Mouse (Mus musculus) midbrain, embryonic 15.5 days (tissue): ENCODE data around the gene Cd302. TPM values are rescaled to one million over a fixed set of nuclear protein-coding genes. Genes with fewer than 3 reads are reported as not detected.

ENCODE experiments used
- ATAC-seq: fragments of 200-750 bp; cut with Nextera tagmentation; replicated peaks from 2 replicates; pipeline ENCODE4 v1.8.0; 2017; ENCODE audit warnings: moderate TSS enrichment
- H3K27ac ChIP-seq: fragments of 300-500 bp; sonication (generic); 2 replicates; pipeline ENCODE4 v1.5.1; 2015; ENCODE audit warnings: mild to moderate bottlenecking, inconsistent platforms
- H3K27me3 ChIP-seq: fragments of 300-500 bp; sonication (generic); replicated peaks from 2 replicates; pipeline ENCODE4 v1.6.1; 2015; ENCODE audit warnings: inconsistent platforms
- H3K36me3 ChIP-seq: fragments of 300-500 bp; sonication (generic); replicated peaks from 2 replicates; pipeline ENCODE4 v1.6.1; 2015; ENCODE audit warnings: inconsistent platforms
- H3K4me1 ChIP-seq: fragments of 300-500 bp; sonication (generic); 2 replicates; pipeline ENCODE4 v1.6.1; 2015; ENCODE audit warnings: inconsistent platforms
- H3K4me2 ChIP-seq: fragments of 300-500 bp; sonication (generic); 2 replicates; pipeline ENCODE4 v1.6.1; 2015; ENCODE audit warnings: inconsistent platforms, mild to moderate bottlenecking, moderate library complexity
- H3K4me3 ChIP-seq: fragments of 300-500 bp; sonication (generic); 2 replicates; pipeline ENCODE4 v1.5.1; 2015; ENCODE audit warnings: mild to moderate bottlenecking, inconsistent platforms
- H3K9ac ChIP-seq: fragments of 300-500 bp; sonication (generic); 2 replicates; pipeline ENCODE4 v1.6.1; 2015; ENCODE audit warnings: mild to moderate bottlenecking, inconsistent platforms
- H3K9me3 ChIP-seq: fragments of 300-500 bp; sonication (generic); 2 replicates; pipeline ENCODE4 v1.6.1; 2016; ENCODE audit warnings: inconsistent platforms
- WGBS: fragments of 180-500 bp; shearing (Covaris S2); methylation state at CpG from one replicate; pipeline ENCODE4 v1.1.7; 2015; ENCODE audit warnings: mixed read lengths; 5-methylcytosine and 5-hydroxymethylcytosine counted together
- polyA plus RNA-seq: library from polyadenylated mRNA; unstranded; fragments of >200 nt; fragmentation: Nextera tagmentation; extraction: Ambion mirVana; gene quantifications from 2 replicates; pipeline ENCODE4 v1.2.1, GENCODE M21; 2015

The Cd302 gene
- 12.0 and 12.9 TPM in 2 replicates for polyA plus RNA-seq

DNA sequence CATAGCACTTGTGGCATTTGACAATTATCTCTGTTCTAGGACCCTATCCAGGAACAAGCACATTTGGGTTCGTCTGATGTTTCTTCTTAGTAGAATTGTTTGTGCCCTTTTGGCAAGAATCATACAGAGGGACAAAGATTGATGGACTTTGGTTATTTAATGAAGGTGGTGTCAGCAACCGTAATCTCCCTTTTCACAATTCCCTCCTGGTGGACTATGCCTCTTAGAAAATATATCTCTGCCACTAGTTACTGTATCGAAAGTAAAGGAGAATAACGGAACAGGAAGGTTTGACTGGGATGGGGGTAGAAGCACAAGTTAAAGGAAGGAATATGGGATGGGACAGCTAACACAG lies at the start of gene Cd302:
Gene Cd302 (minus strand): TSS at position 22 of the 355 bp plus-strand sequence.
- H3K4me3 ChIP-seq: peak within 1 kb of the TSS; percentile 44
- no peak for ATAC-seq
- H3K27ac ChIP-seq: no peak within 1 kb of the TSS
- peaks cover 12% of the 10 kb centered on the region for H3K27me3 ChIP-seq
- H3K9ac ChIP-seq: peak within 1 kb of the TSS; percentile 41
- no peaks in the 10 kb centered on the region for H3K36me3 ChIP-seq
- H3K9me3 ChIP-seq: no peaks in the 10 kb centered on the region
- WGBS: 69% methylated on average over 4 of the region's 4 CpGs
- H3K4me2 ChIP-seq: peak within 1 kb of the TSS; percentile 94
- peaks cover 17% of the 10 kb centered on the region for H3K4me1 ChIP-seq

- no peak overlapping the region for H3K4me2 ChIP-seq
- H3K4me1 ChIP-seq: no peaks in the 10 kb centered on the region
- 93% methylated on average over 10 of the region's 10 CpGs for WGBS
- H3K4me3 ChIP-seq: no peak overlapping the region
- no peaks in the 10 kb centered on the region for H3K36me3 ChIP-seq
- no peak overlapping the region for H3K9ac ChIP-seq
- ATAC-seq: no peak
- H3K27me3 ChIP-seq: no peaks in the 10 kb centered on the region
- H3K27ac ChIP-seq: no peak overlapping the region
- H3K9me3 ChIP-seq: no peaks in the 10 kb centered on the region
These were observed 44.4 kb upstream of the Cd302 start for GRCm38 (mm10) chr2:60328641-60329040.

DNA sequence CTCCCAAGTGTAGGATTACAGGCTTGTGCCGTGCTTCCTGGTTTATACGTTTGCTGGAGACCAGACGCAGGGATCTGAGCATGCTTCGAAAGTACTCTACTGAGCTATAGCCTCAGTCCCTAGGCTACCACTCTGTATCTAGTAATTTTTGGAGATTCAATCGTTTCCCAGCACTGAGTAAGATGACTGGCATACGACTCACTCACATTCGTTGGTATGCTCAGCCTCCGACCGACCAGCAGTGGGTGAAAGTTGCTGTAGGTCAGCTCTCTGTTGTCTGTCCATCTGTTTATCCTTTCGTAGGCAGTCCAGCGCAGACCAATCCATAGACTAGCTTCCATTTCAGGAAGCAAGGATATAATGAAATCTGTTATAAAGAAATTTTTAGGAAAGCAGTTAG lies 43.3 kb upstream of the Cd302 start:
- H3K27me3 ChIP-seq: no peaks in the 10 kb centered on the region
- H3K4me3 ChIP-seq: no peak overlapping the region
- H3K9me3 ChIP-seq: no peaks in the 10 kb centered on the region
- H3K27ac ChIP-seq: no peak overlapping the region
- H3K9ac ChIP-seq: no peak overlapping the region
- no peaks in the 10 kb centered on the region for H3K36me3 ChIP-seq
- no peaks in the 10 kb centered on the region for H3K4me1 ChIP-seq
- H3K4me2 ChIP-seq: no peak overlapping the region
- 88% methylated on average over 11 of the region's 11 CpGs for WGBS
- no peak for ATAC-seq

DNA sequence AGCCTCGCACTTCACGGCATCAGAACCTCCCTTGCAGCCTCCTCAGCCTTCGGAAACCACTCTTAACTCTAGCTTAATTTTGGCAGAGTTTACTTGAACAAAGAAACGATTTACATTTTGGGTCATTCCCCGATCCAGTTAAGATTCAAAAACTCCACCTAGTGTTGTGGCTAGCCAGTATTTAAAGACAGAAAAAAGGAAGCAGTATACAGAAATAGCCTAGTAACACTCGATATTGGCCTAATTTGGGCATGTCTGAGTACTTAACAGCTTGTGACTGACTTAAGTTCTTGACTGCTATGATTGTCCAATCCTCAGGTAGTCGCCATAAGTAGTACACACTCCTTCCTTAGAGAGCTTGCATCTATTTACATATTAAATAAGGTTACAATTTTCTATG lies 42.7 kb upstream of the Cd302 start:
- Histone ChIP-seq H3K27ac (no peak overlapping the region), H3K4me1 (no peaks in the 10 kb centered on the region), H3K9me3 (no peaks in the 10 kb centered on the region), H3K36me3 (no peaks in the 10 kb centered on the region), H3K9ac (no peak overlapping the region), H3K4me3 (no peak overlapping the region), H3K4me2 (no peak overlapping the region), H3K27me3 (no peaks in the 10 kb centered on the region)
- WGBS: 90% methylated on average over 7 of the region's 7 CpGs
- no peak for ATAC-seq

- ATAC-seq: no peak
These were observed 39.1 kb upstream of the Cd302 start for GRCm38 (mm10) chr2:60323411-60323810.

DNA sequence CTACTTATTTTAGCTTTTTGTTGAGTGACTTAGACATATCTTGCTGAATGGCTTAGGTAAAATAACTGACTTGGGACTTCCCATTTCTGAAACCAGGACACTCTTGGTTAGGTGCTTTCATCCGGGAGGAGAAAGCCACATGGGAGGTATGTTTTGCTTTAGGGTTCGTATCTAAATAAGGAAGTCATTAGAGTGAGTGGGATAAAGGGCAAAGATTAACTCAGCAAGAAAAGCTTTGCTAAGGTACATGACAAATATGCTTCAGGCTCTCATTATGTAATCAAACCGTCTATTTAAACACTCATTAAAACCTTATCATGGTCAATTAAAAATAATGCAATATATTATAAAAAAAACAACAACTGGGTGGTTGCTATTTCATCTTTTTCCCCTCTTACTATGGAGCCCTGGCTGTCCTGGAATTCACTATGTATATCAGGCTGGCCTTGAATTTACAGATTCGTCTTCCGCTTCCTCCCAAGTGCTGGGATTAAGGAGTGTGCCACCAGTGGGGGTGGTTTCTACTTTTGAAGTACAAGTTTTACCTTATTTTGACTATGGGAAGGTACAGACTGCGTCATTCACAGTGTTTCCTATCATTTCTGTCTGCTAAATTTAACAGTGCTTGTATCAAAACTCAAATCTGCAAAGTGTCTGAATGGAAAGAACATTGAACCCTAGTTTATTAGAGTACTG lies 37.9 kb upstream of the Cd302 start:
- Histone ChIP-seq H3K4me3 (no peak overlapping the region), H3K9me3 (no peaks in the 10 kb centered on the region), H3K27ac (no peak overlapping the region), H3K4me2 (no peak overlapping the region), H3K4me1 (no peaks in the 10 kb centered on the region), H3K9ac (no peak overlapping the region), H3K27me3 (no peaks in the 10 kb centered on the region), H3K36me3 (no peaks in the 10 kb centered on the region)
- ATAC-seq: no peak
- WGBS: 73% methylated on average over 6 of the region's 6 CpGs

More at GRCm38 (mm10) chr2:60323411-60323810, 39.1 kb upstream of the Cd302 start:
- Histone ChIP-seq H3K4me3 (no peak overlapping the region), H3K27me3 (no peaks in the 10 kb centered on the region), H3K4me1 (no peaks in the 10 kb centered on the region), H3K36me3 (no peaks in the 10 kb centered on the region), H3K9me3 (no peaks in the 10 kb centered on the region), H3K4me2 (no peak overlapping the region), H3K9ac (no peak overlapping the region), H3K27ac (no peak overlapping the region)
- WGBS: 88% methylated on average over 5 of the region's 5 CpGs

DNA sequence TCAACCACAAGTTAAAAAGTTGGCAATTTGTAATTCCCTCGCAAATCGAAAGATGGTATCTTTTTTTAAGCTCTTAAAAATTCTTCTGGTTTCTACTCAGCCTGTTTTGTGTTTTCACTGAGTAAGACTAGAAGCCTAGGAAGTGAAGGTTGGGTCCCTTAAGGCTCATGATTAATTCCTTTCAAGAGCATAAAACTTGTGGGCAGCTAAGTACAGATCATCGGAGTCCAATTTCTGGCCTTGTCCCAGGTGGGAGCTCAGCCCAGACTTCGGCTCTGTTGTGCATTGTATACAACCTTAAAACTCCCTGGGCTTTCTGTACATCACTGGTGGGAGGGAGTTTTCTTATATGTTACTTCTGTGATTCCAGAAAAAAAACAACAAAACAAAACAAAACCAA lies 19.5 kb upstream of the Cd302 start:
- no peak for ATAC-seq
- Histone ChIP-seq H3K9me3 (no peaks in the 10 kb centered on the region), H3K4me3 (no peak overlapping the region), H3K27ac (no peak overlapping the region), H3K36me3 (no peaks in the 10 kb centered on the region), H3K9ac (no peak overlapping the region), H3K4me2 (no peak overlapping the region), H3K27me3 (no peaks in the 10 kb centered on the region), H3K4me1 (no peaks in the 10 kb centered on the region)
- 91% methylated on average over 4 of the region's 4 CpGs for WGBS

DNA sequence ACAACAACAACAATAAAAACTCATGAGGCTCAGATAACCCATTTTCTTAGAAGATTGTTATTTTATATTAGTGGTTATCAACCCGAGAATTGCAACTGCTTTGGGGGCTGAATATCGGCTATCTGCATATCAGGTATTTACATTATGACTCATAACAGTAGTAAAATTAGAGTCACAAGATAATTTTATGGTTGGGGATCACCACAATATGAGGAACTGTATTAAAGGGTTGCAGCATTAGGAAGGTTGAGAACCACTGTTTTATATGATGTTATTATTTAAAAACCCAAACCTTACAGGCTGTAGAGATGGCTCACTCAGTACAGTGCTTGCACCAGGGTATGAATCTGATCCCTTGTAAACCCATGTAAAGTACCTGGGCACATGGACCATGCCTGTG lies 15.0 kb upstream of the Cd302 start:
- Histone ChIP-seq H3K27me3 (no peaks in the 10 kb centered on the region), H3K27ac (no peak overlapping the region), H3K4me2 (no peak overlapping the region), H3K9ac (no peak overlapping the region), H3K9me3 (no peaks in the 10 kb centered on the region), H3K4me1 (no peaks in the 10 kb centered on the region), H3K36me3 (no peaks in the 10 kb centered on the region), H3K4me3 (no peak overlapping the region)
- 91% methylated on average over 2 of the region's 2 CpGs for WGBS
- ATAC-seq: no peak

GRCm38 (mm10) chr2:60298266-60298665 lies 14.0 kb upstream of the Cd302 start:
- no peak overlapping the region for H3K9ac ChIP-seq
- no peak overlapping the region for H3K4me3 ChIP-seq
- no peak for ATAC-seq
- H3K36me3 ChIP-seq: no peaks in the 10 kb centered on the region
- H3K27me3 ChIP-seq: no peaks in the 10 kb centered on the region
- 83% methylated on average over 3 of the region's 3 CpGs for WGBS
- H3K9me3 ChIP-seq: no peaks in the 10 kb centered on the region
- H3K4me1 ChIP-seq: no peaks in the 10 kb centered on the region
- no peak overlapping the region for H3K27ac ChIP-seq
- H3K4me2 ChIP-seq: no peak overlapping the region

- ATAC-seq: no peak
- no peak overlapping the region for H3K4me3 ChIP-seq
- no peak overlapping the region for H3K4me2 ChIP-seq
- WGBS: 86% methylated on average over 4 of the region's 4 CpGs
- H3K36me3 ChIP-seq: no peaks in the 10 kb centered on the region
- no peak overlapping the region for H3K27ac ChIP-seq
- H3K27me3 ChIP-seq: no peaks in the 10 kb centered on the region
- H3K9ac ChIP-seq: no peak overlapping the region
- no peaks in the 10 kb centered on the region for H3K9me3 ChIP-seq
- H3K4me1 ChIP-seq: no peaks in the 10 kb centered on the region
These were observed 7.1 kb upstream of the Cd302 start for GRCm38 (mm10) chr2:60291381-60291780.

GRCm38 (mm10) chr2:60289451-60289850 lies 5.2 kb upstream of the Cd302 start:
- Histone ChIP-seq H3K4me2 (no peak overlapping the region), H3K27me3 (peaks cover 7% of the 10 kb centered on the region), H3K27ac (no peak overlapping the region), H3K9ac (no peak overlapping the region), H3K9me3 (no peaks in the 10 kb centered on the region), H3K4me3 (no peak overlapping the region), H3K36me3 (no peaks in the 10 kb centered on the region), H3K4me1 (peaks cover under 1% of the 10 kb centered on the region; the same call in 1 of the 2 replicates)
- no peak for ATAC-seq
- WGBS: 93% methylated on average over 1 of the region's 1 CpGs

- ATAC-seq: no peak
- peaks cover 8% of the 10 kb centered on the region for H3K27me3 ChIP-seq
- H3K4me1 ChIP-seq: peaks cover 9% of the 10 kb centered on the region
- 85% methylated on average over 4 of the region's 4 CpGs for WGBS
- H3K4me2 ChIP-seq: no peak overlapping the region
- H3K27ac ChIP-seq: no peak overlapping the region
- no peaks in the 10 kb centered on the region for H3K9me3 ChIP-seq
- no peak overlapping the region for H3K9ac ChIP-seq
- no peak overlapping the region for H3K4me3 ChIP-seq
- no peaks in the 10 kb centered on the region for H3K36me3 ChIP-seq
These were observed 4.3 kb upstream of the Cd302 start for GRCm38 (mm10) chr2:60288606-60289005.

- Histone ChIP-seq H3K4me3 (no peak overlapping the region), H3K27me3 (peaks cover 12% of the 10 kb centered on the region), H3K4me1 (peaks cover 17% of the 10 kb centered on the region), H3K9ac (no peak overlapping the region), H3K36me3 (no peaks in the 10 kb centered on the region), H3K9me3 (no peaks in the 10 kb centered on the region), H3K27ac (no peak overlapping the region), H3K4me2 (no peak overlapping the region)
- 86% methylated on average over 8 of the region's 8 CpGs for WGBS
- ATAC-seq: no peak
These were observed 874 bp upstream of the Cd302 start for GRCm38 (mm10) chr2:60285107-60285617.
